Mouse (Mus musculus): ENCODE results near the gene Nemp1. TPM values are rescaled to one million over a fixed set of nuclear protein-coding genes. Genes with fewer than 3 reads are reported as not detected.

Gene Nemp1
- polyA plus RNA-seq, 1 experiment from 2014 or later, result 9.3 TPM

GRCm38 (mm10) chr10:127748847-127749612 is 82.3 kb downstream of the Nemp1 start:
- DNase-seq (ENCODE audit: low spot score) (no peak), ATAC-seq (ENCODE audit: low FRiP score) (no peak)
- H3K9ac ChIP-seq (ENCODE audit: low read depth, low read length), result no peak overlapping the region
- peaks cover 9% of the 10 kb centered on the region for H3K36me3 ChIP-seq (ENCODE audit: control insufficient read depth, insufficient read depth, low read length)
- no peaks in the 10 kb centered on the region for H3K27me3 ChIP-seq (ENCODE audit: control insufficient read depth, insufficient read depth, low read length)
- no peak overlapping the region for H3K4me3 ChIP-seq (ENCODE audit: low read depth, low read length)
- no peak overlapping the region for H3K27ac ChIP-seq (ENCODE audit: low read depth, low read length)
- H3K9me3 ChIP-seq (ENCODE audit: control insufficient read depth, low read length), result no peaks in the 10 kb centered on the region
- H3K4me2 ChIP-seq (replicated peaks; ENCODE audit: low read depth, low read length), result no peak overlapping the region
- 5% methylated on average over 7 of the region's 8 CpGs for WGBS
- H3K4me1 ChIP-seq (replicated peaks; ENCODE audit: control insufficient read depth, insufficient read depth, low read length), result peaks cover 6% of the 10 kb centered on the region; the same call in 1 of the 2 replicates

DNA sequence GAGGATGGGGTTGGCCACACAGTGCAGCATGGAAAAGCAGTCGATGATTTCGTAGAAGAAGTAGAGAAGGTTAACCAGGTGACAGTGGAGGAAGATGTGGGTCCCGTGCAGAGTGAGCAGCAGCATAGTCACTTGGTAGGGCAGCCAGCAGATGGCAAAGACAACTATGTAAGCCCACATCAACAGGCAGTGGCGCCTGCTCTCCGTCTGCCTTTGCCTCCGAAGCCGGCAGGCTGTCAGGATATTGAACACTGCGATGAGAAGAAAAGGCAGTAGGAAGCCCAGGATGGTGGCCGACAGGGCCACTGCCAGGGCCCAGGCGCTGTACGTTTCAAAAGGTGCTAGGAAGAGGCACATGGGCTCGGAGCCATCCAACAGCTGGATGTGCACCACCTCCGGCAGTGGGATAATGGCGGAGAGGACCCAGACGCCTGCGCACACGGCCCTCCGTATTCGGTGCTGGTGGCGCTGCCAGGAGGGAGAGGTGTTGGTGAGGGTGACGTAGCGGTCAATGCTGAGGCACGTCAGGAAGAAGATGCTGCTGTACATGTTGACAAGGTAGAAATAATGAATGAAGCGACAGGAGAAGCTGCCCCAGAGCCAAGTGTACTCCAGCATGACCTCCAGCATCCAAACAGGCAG is 83.6 kb downstream of the Nemp1 start:
- no peak for ATAC-seq (ENCODE audit: low FRiP score)
- Histone ChIP-seq H3K27me3 (ENCODE audit: control insufficient read depth, insufficient read depth, low read length) (no peaks in the 10 kb centered on the region), H3K9ac (ENCODE audit: low read depth, low read length) (no peak overlapping the region), H3K4me1 (replicated peaks; ENCODE audit: control insufficient read depth, insufficient read depth, low read length) (peaks cover 6% of the 10 kb centered on the region; the same call in 1 of the 2 replicates), H3K4me3 (ENCODE audit: low read depth, low read length) (0 out of 2 replicates have a peak overlapping the region, but pooled peaks have one; percentile 10), H3K27ac (ENCODE audit: low read depth, low read length) (no peak overlapping the region), H3K36me3 (ENCODE audit: control insufficient read depth, insufficient read depth, low read length) (peaks cover 4% of the 10 kb centered on the region; the same call in 1 of the 2 replicates), H3K9me3 (ENCODE audit: control insufficient read depth, low read length) (no peaks in the 10 kb centered on the region), H3K4me2 (replicated peaks; ENCODE audit: low read depth, low read length) (peak overlapping the region; percentile 29)
- WGBS, result 44% methylated on average over 24 of the region's 24 CpGs
- no peak for DNase-seq (ENCODE audit: low spot score)

Other genes with a start within 250 kb of the Nemp1 start
- 0.36 and 0.43 TPM in 2 replicates for gene Stac3, start 165.2 kb upstream of the Nemp1 start, polyA plus RNA-seq (2014; fragmentation: Nextera tagmentation; extraction: Ambion mirVana)
- 6.5 and 7.0 TPM in 2 replicates for gene Ndufa4l2, start 151.9 kb upstream of the Nemp1 start, polyA plus RNA-seq (2014; fragmentation: Nextera tagmentation; extraction: Ambion mirVana)
- 70.3 and 70.4 TPM in 2 replicates for gene Shmt2, start 144.5 kb upstream of the Nemp1 start, polyA plus RNA-seq (2014; fragmentation: Nextera tagmentation; extraction: Ambion mirVana)
- 54.5 and 59.8 TPM in 2 replicates for gene Nxph4, start 132.3 kb upstream of the Nemp1 start, polyA plus RNA-seq (2014; fragmentation: Nextera tagmentation; extraction: Ambion mirVana)
- gene Lrp1, start 45.8 kb upstream of the Nemp1 start, polyA plus RNA-seq (2014; fragmentation: Nextera tagmentation; extraction: Ambion mirVana), result 66.3 and 67.1 TPM in 2 replicates
- gene Stat6, start 23.9 kb upstream of the Nemp1 start, polyA plus RNA-seq (2014; fragmentation: Nextera tagmentation; extraction: Ambion mirVana), result 6.0 and 6.9 TPM in 2 replicates
- gene Nab2, start 1.7 kb downstream of the Nemp1 start, polyA plus RNA-seq (2014; fragmentation: Nextera tagmentation; extraction: Ambion mirVana), result 4.3 and 4.9 TPM in 2 replicates
- 0.45 and 0.57 TPM in 2 replicates for gene Myo1a, start 38.3 kb downstream of the Nemp1 start, polyA plus RNA-seq (2014; fragmentation: Nextera tagmentation; extraction: Ambion mirVana)
- gene Tac2, start 57.6 kb downstream of the Nemp1 start, polyA plus RNA-seq (2014; fragmentation: Nextera tagmentation; extraction: Ambion mirVana), result not detected in 2 replicates
- 7.2 and 9.3 TPM in 2 replicates for gene Zbtb39, start 72.6 kb downstream of the Nemp1 start, polyA plus RNA-seq (2014; fragmentation: Nextera tagmentation; extraction: Ambion mirVana)
- 0.25 and 0.63 TPM in 2 replicates for gene Gpr182, start 84.8 kb downstream of the Nemp1 start, polyA plus RNA-seq (2014; fragmentation: Nextera tagmentation; extraction: Ambion mirVana)
- 0.05 TPM in 1 of 2 replicates, not detected in the other for gene Rdh1, start 92.8 kb downstream of the Nemp1 start, polyA plus RNA-seq (2014; fragmentation: Nextera tagmentation; extraction: Ambion mirVana)
- gene Rdh16f1, start 92.9 kb downstream of the Nemp1 start, polyA plus RNA-seq (2014; fragmentation: Nextera tagmentation; extraction: Ambion mirVana), result not detected in 2 replicates
- 0.06 TPM in 1 of 2 replicates, not detected in the other for gene Rdh9, start 109.5 kb downstream of the Nemp1 start, polyA plus RNA-seq (2014; fragmentation: Nextera tagmentation; extraction: Ambion mirVana)
- gene Rdh16, start 134.3 kb downstream of the Nemp1 start, polyA plus RNA-seq (2014; fragmentation: Nextera tagmentation; extraction: Ambion mirVana), result 0.06 TPM in 1 of 2 replicates, not detected in the other
- not detected in 2 replicates for gene Rdh19, start 183.0 kb downstream of the Nemp1 start, polyA plus RNA-seq (2014; fragmentation: Nextera tagmentation; extraction: Ambion mirVana)
- not detected in 2 replicates for gene Rdh16f2, start 199.6 kb downstream of the Nemp1 start, polyA plus RNA-seq (2014; fragmentation: Nextera tagmentation; extraction: Ambion mirVana)
- gene Rdh7, start 221.9 kb downstream of the Nemp1 start, polyA plus RNA-seq (2014; fragmentation: Nextera tagmentation; extraction: Ambion mirVana), result not detected in 2 replicates
- not detected in 2 replicates for gene Sdr9c7, start 231.6 kb downstream of the Nemp1 start, polyA plus RNA-seq (2014; fragmentation: Nextera tagmentation; extraction: Ambion mirVana)

All from hindbrain, embryonic 11.5 days (tissue).